Mouse (Mus musculus) hematopoietic multipotent progenitor cell, adult 10-12 weeks (in vitro differentiated cells): ENCODE measurements around the gene Edil3. TPM values are rescaled to one million over a fixed set of nuclear protein-coding genes. Genes with fewer than 3 reads are reported as not detected.

Experiments used
- polyA plus RNA-seq: library from polyadenylated mRNA; stranded (reverse); fragments of >175 nt; gene quantifications from 2 replicates; pipeline ENCODE4 v1.2.3, GENCODE M21; 2012; ENCODE audit warnings: low replicate concordance

Edil3 gene
- polyA plus RNA-seq: not detected in 2 replicates

GRCm38 (mm10) chr13:88821440-88822331, at the start of gene Edil3:
Edil3 (plus strand) TSS chr13:88821472.

